Mouse (Mus musculus) yolk sac, embryonic 10.5 days (tissue): ENCODE data around the gene Fkbpl.

Source experiments
- DNase-seq: peaks from one replicate; pipeline ENCODE4 v3.0.0-alpha.2; 2017; ENCODE audit warnings: low spot score

Fkbpl gene

DNA sequence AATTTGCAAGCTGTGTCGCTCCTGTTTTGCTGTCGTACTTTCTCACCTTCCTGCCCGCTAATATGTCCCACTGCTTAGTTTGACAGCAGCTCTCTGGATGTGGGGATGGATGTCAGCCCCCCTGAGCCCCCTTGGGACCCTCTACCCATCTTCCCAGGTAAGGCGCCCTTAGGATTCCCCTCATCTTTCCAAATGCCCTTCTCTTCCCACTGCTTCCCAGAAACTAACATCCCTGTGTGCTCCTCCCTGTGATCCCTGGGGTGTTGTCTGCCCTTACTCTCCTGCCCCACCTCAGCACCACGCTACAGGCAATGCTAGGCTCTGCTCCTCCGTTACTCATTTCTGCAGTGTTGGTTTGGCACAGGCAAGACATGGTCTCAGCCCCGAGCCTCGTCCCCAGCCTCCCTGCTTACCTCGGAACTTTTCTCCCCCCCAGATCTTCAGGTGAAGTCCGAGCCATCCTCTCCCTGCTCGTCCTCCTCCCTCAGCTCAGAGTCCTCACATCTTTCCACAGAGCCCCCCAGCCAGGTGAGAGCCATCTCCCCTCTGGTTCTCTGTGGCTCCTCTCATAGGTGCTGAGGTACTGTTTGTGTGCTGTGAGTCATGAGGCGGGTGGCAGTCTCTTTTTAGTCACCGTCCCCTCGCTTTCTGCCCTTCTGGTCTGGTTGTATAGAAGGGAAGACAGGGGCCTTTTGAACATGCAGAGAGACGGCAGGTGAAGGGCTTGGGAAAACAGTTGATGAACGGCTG lies 3.8 kb downstream of the Fkbpl start:
- no peak for DNase-seq

DNA sequence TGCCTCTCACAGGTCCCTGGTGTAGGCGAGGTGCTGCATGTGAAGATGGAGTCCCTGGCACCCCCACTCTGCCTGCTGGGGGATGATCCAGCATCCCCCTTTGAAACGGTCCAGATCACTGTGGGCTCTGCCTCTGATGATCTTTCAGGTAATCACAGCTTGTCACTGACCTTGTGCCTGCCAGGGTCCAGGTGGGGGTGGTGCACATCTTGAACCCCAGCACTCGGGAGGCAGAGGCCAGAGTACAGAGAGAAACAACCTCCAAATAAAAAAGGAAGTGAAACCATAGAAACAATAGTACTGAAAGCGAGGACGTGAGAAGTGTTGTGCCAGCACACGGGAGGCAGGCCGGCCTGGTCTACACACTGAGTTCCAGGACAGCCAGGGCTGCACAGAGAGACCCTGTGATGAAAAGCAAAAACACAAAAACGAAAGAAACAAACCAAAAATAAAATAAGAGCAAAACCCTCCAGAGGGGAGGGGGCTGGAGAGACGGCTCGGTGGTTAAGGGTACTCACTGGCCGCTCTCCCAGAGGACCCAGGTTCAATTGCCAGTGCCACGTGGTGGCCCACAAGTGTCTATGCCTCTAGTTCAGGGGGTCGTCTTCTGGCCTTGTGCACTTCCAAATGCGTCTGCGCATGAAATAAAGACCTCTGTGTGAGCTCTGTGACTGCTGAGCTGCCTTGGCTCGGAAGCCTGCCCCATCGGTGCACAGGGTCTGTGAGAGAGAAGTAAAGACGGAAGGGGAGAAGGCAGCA lies 4.7 kb downstream of the Fkbpl start:
- DNase-seq, result no peak

DNA sequence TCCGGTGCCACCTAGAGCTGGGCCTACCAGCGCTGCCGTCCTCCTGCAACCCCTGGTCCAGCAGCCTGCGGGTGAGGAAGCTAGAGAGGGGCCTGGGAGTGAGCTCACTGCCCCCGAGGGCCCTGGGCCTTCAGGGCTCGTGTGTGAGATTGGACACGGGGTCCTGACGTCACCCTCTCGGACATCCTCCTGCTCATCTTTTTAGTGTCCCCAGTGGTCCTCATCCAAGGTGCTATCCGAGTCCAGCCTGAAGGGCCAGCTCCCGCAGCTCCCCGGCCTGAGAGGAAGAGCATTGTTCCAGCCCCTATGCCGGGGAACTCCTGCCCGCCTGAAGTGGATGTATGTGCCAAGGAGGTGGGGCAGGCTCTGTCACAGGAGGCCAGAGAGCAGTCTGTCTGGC lies 6.2 kb downstream of the Fkbpl start:
- DNase-seq, result no peak

DNA sequence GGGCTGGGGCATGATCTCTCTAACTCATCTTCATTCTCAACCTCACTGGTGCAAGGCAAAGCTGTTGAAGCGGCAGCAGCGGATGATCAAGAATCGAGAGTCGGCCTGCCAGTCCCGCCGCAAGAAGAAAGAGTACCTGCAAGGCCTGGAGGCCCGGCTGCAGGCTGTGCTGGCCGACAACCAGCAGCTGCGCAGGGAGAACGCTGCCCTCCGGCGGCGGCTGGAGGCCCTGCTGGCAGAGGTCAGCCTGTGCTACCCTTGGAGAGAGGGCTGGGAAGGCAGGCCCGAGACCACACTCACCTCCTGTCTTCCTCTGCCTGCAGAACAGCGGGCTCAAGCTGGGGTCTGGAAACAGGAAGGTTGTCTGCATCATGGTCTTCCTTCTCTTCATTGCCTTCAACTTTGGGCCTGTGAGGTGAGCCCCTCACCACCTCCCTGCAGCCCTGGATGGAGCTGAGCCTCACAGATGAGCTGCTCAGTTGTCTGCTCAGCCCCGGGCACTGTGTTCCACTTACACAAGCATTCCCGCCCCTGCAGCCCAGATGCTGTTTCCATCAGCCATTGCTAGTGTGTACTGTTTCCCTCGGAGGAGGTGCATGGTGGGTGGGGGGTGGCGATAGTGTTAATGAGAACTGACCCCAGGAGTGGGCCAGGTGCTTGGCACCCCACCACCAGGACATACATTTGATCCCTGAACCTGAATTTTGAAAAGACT lies 7.1 kb downstream of the Fkbpl start:
- DNase-seq, result no peak

DNA sequence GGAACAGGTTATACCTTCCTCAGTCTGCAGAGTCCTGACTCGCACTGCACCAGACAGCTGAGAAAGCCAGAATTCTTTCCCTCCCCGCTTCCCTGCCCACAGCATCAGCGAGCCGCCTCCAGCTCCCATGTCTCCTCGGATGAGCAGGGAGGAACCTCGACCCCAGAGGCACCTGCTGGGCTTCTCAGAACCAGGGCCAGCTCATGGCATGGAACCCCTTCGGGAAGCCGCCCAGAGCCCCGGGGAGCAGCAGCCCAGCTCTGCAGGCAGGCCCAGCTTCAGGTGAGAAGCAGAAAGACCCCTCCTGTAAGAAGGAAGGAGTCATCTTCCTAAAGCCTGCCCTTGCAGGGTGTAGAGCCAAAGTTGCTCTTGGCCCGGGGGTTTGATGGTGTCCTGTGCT lies 8.0 kb downstream of the Fkbpl start:
- DNase-seq, result no peak

DNA sequence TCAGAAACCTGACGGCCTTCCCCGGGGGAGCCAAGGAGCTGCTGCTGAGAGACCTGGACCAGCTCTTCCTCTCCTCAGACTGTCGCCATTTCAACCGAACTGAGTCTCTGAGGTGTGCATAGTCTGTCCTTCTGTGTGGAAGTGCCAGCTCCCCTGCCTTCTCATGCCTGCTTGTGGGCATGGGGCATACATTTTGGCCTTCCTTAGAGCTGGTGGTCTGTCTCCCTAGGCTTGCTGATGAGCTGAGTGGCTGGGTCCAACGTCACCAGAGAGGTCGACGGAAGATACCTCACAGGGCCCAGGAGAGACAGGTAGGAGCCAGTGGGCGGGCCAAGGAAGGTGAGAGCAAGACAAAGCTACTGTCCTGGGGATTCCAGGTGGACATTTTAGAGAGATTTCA lies 8.4 kb downstream of the Fkbpl start:
- DNase-seq, result no peak

DNA sequence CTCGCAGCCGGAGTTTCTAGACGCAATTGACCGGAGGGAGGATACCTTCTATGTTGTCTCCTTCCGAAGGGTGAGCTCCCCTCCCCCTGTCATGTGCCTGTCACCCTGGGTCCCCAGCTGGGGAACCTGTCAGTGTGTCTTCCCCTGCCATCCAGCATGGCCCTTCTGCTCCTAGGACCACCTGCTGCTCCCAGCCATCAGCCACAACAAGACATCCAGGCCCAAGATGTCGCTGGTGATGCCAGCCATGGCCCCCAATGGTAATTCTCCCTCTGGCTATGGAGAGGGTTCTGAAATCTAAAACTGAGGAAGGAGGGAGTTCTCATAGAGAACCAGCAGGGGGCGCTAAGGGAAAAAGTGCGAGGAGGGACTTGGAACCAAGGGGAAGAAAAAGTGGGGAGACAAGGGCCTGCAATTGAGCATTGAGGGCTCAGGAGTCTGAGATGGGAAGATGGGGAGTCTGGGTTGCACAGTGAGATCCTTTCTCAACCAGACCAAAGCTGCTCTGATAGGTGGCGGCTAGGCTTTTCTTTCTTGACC lies 9.3 kb downstream of the Fkbpl start:
- DNase-seq, result no peak

DNA sequence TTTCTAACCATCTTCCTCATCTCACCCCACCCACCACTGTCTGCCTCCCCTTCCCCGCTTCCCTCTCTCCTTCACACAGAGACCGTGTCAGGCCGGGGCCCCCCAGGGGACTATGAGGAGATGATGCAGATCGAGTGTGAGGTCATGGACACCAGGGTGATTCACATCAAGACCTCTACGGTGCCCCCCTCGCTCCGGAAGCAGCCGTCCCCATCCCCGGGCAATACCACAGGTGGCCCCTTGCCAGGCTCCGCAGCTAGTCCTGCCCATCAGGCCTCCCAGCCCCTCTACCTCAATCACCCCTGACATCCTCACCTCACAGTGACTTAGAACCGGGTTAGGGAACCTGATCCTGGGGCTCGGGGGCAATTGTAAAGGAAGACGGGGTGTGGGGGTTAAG lies 9.8 kb downstream of the Fkbpl start:
- DNase-seq, result no peak

DNA sequence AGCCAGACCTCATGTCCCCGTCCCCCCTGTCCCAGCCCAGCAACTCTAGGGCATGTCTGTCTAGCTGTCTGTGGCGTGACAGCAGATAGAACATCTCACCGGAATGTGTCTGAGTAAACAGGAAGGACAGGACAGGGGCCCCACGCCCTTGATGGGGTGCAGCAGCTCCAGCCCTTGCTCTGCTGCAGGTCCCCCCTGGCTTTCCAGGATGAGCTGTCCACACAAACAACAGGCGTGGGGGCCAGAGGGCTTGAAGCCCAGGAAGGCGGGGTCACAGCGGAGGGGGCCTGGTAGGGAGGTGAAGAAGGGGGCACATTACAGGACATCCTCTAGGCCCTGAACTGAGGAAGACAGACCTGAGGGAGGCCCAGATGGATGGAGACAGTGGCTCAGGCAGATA lies 10.6 kb downstream of the Fkbpl start:
- DNase-seq, result no peak

DNA sequence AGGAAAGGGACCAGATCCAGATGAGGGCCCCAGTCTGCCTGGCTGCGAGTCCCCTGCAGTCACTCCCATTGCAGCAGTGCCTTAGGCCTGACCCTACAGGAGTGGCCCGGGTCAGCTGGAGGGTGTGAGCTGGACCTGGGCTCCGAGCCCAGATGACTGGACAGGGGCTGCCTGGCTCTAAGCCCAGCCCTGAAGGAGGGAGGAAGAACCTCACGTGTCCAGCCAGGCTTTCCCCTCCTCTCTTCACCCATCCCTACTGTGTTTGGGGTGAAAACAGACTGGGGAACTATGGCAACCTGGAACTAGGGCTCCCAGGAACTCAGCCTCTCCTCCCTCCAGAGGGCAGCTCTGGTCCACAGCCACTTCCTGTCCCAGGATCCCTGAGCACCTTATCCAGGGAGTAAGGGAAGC lies 11.0 kb downstream of the Fkbpl start:
- DNase-seq, result no peak

DNA sequence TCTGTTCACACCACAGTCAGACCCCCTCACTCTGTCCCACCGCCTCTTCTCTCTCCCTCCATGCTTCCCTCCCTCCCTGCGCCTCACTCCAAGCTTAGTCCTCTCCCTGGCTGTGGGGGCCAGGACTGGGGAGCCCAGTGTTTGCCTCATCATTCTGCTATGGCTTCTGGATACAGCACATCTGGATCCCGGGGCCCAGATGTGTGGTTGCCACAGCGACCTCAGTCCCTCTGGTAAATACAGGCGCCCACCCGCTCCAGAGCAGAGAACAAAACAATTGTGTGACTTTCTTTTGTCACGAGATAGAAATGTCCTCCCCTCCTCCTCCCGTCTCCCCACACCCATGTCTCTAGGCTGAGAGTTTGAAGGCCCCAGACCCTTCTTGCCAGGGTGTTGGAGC lies 12.1 kb downstream of the Fkbpl start:
- no peak for DNase-seq

DNA sequence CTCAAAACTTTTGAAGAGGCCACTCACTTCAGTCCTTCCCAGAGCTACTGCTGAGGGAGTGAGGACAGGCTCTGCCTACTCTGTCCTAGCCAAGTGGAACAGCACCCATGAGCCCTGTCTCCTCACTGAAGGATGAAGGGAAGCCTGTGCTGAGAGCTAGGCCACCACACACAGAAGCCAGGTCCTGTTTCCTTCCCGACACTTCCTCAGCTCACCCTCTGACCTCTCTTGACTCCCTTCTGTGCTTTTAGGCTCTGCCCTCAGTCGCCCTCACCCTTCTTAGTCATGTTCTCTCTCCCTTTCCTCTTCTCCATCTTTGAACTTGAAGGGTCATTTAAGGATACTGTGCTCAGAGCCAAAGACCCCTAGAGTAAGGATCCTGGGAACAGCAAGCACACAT lies 12.7 kb downstream of the Fkbpl start:
- no peak for DNase-seq

DNA sequence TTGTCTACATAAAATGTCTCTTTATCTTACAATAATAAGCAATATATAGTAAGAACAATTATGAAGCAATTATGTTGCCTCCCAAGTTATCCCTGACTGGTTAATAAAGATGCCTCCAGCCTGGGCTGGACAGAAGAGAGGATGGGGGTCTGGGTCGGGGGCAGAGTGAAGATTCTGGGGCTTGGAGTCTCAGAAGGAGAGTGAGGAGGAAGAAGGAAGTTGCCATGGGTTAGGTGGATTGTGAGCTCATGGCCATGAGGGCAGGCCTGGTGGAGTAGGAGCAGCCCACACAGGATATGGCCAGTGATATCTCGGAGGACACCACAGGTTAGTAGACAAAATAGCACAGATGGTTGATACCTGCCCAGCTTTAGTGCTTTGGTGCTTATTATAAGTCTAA lies 13.6 kb downstream of the Fkbpl start:
- DNase-seq, result no peak

DNA sequence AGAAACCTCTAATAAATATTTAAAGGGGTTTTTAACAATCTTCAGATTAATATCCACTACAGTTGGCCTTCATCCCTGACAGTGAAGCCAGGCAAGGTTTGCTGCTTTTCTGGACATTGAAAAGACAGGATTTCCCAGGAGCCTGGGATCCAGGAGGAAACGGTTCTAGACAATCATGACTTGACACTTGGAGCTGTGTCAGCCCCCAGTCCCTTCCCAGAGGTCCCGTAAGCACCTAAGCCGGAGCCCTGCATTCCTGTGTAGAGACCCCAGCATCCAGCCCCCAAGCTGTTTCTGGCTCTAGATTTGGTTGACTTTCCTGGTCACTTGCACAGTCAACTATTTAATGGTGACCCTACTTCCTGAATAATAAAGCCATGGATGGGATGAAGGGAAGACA lies 14.0 kb downstream of the Fkbpl start:
- DNase-seq, result no peak

DNA sequence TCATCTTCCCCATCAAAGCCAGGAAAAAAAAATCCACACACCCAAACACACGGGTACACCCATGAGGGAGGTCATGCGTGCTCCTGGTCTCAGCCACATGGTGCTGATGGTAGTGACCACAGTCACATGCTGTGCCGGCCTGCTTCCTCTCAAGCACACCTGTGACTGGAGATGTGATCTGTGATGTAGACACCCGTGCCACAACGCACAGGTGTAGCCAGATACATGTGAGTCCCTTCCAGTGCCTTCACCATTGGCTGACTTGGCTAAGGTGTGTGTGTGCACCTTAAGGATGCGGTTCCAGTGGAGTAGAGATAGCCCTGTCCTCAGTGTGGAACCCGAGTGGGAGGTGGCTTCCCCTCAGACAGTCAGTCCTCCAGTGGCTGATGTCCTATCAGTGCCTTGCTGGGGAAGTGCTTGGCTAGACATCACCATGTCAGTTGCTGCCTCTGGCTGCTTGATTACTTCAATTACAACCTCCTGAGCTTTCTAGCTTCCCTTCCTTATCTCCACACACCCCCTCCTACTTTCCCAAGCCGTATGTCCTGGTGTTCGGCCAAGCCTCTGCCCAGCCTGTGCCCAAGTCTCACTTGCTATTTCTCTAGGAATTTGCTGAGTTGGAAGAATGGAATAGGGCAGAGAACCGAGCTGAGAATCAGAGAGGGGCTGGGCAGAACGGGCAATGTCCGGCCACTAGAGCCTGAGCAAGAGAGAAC lies 14.8 kb downstream of the Fkbpl start:
- no peak for DNase-seq

DNA sequence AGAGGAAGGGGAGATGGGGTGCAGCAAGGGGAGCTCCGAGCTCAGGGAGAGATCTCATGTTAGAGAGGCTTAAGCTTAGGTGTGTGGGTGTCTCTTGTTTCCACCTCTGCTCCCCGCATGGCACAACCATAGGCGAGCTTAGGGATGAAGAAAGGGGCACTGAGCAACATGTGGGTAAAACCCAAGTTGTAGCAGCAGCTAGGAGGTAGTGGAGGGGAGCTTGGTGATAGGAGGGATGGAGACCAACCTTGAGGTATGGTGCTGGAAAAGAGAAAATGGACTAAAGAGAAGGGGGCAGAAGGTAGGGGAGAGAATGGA lies 15.3 kb downstream of the Fkbpl start:
- no peak for DNase-seq

DNA sequence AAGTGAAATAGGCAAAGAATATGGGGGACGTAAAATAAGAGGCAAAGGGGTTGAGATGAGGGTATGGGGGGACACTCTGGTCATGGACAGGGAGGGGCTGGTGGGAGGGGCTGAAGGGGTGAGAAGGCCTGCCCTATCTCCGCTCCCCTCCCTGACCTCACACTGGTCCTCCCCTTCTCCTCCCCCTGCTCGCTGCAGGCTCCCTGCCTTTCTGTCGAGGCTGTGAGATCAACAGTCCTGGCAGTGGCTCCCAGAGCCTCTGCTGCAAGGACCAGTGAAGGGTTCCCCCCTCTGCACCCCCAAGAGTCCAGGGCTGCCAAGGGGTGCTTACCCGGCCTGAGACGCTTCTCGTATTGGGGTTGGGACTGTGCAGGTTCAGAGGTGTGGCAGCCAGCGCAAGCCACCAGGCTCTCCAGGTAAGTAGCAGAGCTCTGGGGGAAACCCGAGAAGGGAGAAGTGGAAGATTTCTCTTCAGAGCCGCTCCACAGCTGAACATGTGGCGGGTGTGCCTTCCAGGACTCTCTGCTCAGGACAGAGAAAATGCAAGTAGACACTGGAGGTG lies 15.8 kb downstream of the Fkbpl start:
- DNase-seq, result no peak

DNA sequence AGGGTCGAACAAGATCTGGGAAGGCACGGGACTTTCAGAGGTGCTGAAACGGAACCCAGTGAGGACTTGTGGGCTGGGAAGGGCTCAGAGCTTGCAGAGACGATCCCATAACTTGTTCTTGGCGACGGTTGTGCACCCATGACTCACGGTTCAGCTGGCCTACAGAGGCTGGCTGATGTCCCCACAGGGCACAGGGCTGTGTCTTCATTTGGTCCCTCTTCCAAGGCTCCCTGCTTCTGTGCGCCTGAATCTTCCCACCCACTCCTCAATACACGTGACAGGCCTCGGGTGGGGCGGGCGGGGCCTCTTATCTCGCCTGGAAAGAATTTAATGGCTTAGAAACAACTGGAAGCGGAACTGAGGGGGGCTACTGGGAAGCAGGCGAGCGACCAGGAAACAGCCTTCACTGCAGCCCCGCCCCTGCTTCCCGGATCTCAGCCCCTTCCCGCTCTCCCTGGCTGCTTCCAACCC lies 16.6 kb downstream of the Fkbpl start:
- DNase-seq, result no peak

DNA sequence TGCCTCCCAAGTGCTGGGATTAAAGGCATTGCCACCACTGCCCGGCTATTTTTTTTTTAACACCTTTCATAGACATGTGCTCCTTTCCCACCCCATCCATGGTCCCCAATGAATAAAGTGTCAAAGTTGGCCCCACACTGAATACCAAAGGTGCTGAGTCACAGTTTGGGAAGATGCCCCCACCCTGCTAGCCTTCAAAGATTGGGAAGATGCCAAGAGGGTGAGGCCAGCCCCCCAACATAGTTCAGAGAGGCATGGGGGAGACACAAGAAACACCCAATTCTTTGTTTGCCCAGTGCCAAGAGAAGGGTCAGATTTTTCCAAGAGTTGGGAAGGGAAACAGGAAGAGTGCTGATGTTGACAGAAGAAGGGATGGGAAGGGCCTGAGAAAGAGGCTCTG lies 17.9 kb downstream of the Fkbpl start:
- DNase-seq, result no peak

DNA sequence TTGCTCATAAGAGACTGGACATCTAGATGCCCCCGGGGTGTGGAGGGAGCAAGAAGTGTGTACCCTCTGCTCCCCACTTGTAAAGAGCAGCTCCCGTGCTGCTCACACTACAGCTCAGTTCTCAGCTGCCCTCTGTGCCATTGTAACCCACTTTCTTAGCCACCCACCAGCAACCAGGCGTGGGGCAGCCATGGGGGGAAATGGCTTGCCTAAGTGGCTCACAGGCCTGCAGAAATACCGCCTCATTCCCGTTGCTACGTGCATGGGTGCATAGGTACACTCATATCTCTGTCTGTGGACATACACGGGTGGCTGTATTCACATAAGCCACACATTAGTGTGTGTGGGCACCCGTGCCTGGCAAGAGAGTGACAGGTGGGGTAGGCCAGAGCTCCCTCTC lies 18.4 kb downstream of the Fkbpl start:
- DNase-seq, result no peak

DNA sequence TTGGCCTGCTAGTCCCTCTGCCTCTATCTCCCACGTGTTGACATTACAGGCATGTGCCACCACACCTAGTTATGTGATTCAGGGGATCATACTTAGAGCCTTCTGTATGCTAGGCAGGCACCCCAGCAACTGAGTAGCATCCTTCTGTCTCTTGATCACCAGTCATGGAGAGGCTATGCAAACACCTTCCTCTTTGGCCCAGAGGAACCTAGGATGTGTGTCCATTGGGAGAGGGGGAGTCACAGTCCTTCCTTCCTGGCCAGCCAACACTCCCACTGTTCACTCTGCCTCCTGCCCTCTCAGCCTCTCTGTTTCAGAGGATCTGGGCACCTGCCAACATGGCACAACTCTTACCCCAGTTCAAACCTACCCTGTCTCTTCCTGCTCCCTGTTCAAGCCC lies 19.0 kb downstream of the Fkbpl start:
- DNase-seq, result no peak

DNA sequence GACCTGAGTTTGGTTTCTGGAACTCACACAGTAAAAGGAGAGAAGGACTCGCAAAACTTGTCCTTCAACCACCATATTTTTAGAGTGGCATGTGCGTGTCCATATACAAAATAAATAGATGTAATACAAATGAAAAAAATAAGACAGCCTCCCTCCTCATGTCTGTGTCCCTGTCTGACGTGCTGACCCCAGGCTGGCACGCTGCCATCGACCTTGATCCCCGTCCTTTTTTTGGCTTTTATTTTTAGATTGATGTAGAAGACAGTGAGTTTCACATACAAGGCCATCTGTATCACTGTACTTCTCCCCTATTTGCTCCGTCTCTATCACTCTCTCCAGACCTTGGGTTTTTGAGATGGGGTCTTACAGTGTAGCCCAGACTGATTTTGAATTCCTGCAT lies 19.9 kb downstream of the Fkbpl start:
- DNase-seq, result no peak
